ENCODE assay signal across 9 mouse cellular contexts in the genomic region with DNA sequence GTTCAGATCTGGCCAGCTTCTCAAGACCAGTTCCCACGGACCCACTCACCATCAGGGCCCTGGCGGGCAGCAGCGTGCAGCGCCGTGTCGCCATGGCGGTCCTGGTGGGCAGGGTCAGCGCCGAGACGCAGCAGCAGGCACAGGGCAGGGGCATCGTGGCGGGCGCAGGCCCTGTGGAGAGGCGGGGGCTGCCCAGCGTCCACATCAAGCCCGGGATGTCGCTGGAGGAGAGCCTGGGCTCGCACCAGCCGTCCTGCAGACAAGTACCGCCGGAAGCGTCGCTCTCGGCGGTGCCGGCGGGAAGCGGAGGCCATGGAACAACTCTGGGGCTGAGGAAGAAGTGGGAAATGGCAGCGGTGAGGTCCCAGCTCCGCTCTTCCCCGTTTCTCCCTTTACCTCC. TPM values are rescaled to one million over a fixed set of nuclear protein-coding genes. Genes with fewer than 3 reads are reported as not detected.
DNase-seq lines count a peak whose midpoint lies in the region; ATAC-seq lines count a peak whose summit lies in the region.
"Had no signal": no experiment of that assay in that cellular context is flagged by ENCODE, and none has a peak within 500 bp of the region (broad histone marks: within the 10 kb centered on the region; RNA-seq: fewer than 3 reads in every experiment).

No protein-coding gene starts in this region.

- no peaks in the 10 kb centered on the region for H3K9me3 ChIP-seq in forebrain, embryonic 12.5 days
- no peaks in the 10 kb centered on the region for H3K9me3 ChIP-seq in intestine, embryonic 16.5 days (ENCODE audit: control insufficient read depth, low read length)
- no peaks in the 10 kb centered on the region for H3K9me3 ChIP-seq in lung, embryonic 16.5 days (ENCODE audit: control insufficient read depth, low read length)

- DNase-seq in cerebellum, adult 11-12 months, result peak; percentile 68
- peak; percentile 73 for DNase-seq in adrenal gland, adult 2 months
- DNase-seq in spleen, postnatal 4 days (ENCODE audit: low spot score in 2 of 2), result peak; percentile 54 to 78
- no peak for DNase-seq in right cerebral cortex, adult 2 months (ENCODE audit: low spot score in 2 of 2)

- peak overlapping the region; percentile 55 for H3K4me3 ChIP-seq in forebrain, embryonic 12.5 days (replicated peaks)
- H3K4me3 ChIP-seq in intestine, embryonic 16.5 days (ENCODE audit: low read length), result peak overlapping the region; percentile 75
- H3K4me3 ChIP-seq in lung, embryonic 16.5 days (ENCODE audit: low read length), result peak overlapping the region; percentile 62

- ATAC-seq in cerebellum, adult (ENCODE audit: insufficient number of reproducible peaks, low FRiP score, low TSS enrichment), result no peak
- ATAC-seq in forebrain, embryonic 12.5 days (ENCODE audit: low FRiP score), result no peak
- peak; percentile 13 for ATAC-seq in intestine, embryonic 16.5 days
- peak; percentile 30 for ATAC-seq in lung, embryonic 16.5 days (ENCODE audit: low read depth)

- WGBS in forebrain, embryonic 12.5 days, result 10% methylated on average over 31 of the region's 31 CpGs
- 4% methylated on average over 31 of the region's 31 CpGs for WGBS in intestine, embryonic 16.5 days
- under 1% methylated on average over 31 of the region's 31 CpGs for WGBS in lung, embryonic 16.5 days

- H3K27me3 ChIP-seq in forebrain, embryonic 12.5 days, result no peaks in the 10 kb centered on the region
- H3K27me3 ChIP-seq in intestine, embryonic 16.5 days (replicated peaks; ENCODE audit: control insufficient read depth, insufficient read depth, low read length), result no peaks in the 10 kb centered on the region
- H3K27me3 ChIP-seq in lung, embryonic 16.5 days (ENCODE audit: control insufficient read depth, insufficient read depth, low read depth, low read length), result no peaks in the 10 kb centered on the region

- H3K27ac ChIP-seq in forebrain, embryonic 12.5 days, result peak overlapping the region; percentile 96
- peak overlapping the region; percentile 99 for H3K27ac ChIP-seq in intestine, embryonic 16.5 days (ENCODE audit: low read length)
- H3K27ac ChIP-seq in lung, embryonic 16.5 days (ENCODE audit: low read length), result peak overlapping the region; percentile 99

- H3K9ac ChIP-seq in forebrain, embryonic 12.5 days, result peak overlapping the region; percentile 81
- peak overlapping the region; percentile 95 for H3K9ac ChIP-seq in intestine, embryonic 16.5 days (ENCODE audit: low read depth, low read length)
- peak overlapping the region; percentile 96 for H3K9ac ChIP-seq in lung, embryonic 16.5 days (ENCODE audit: low read length)

- peaks cover 28% of the 10 kb centered on the region for H3K4me1 ChIP-seq in forebrain, embryonic 12.5 days
- peaks cover 29% of the 10 kb centered on the region for H3K4me1 ChIP-seq in intestine, embryonic 16.5 days (ENCODE audit: control insufficient read depth, insufficient read depth, low read length)
- peaks cover 28% of the 10 kb centered on the region for H3K4me1 ChIP-seq in lung, embryonic 16.5 days (replicated peaks; ENCODE audit: control insufficient read depth, insufficient read depth, low read length)

- peak overlapping the region; percentile 88 for H3K4me2 ChIP-seq in forebrain, embryonic 12.5 days
- H3K4me2 ChIP-seq in intestine, embryonic 16.5 days (ENCODE audit: low read depth, low read length), result peak overlapping the region; percentile 86
- peak overlapping the region; percentile 66 for H3K4me2 ChIP-seq in lung, embryonic 16.5 days (ENCODE audit: low read depth, low read length)

- peaks cover 24% of the 10 kb centered on the region for H3K36me3 ChIP-seq in forebrain, embryonic 12.5 days (replicated peaks)
- no peaks in the 10 kb centered on the region for H3K36me3 ChIP-seq in intestine, embryonic 16.5 days (ENCODE audit: control insufficient read depth, insufficient read depth, low read length)
- H3K36me3 ChIP-seq in lung, embryonic 16.5 days (ENCODE audit: control insufficient read depth, insufficient read depth, low read length), result peaks cover 10% of the 10 kb centered on the region; the same call in 1 of the 2 replicates

RNA-seq across cellular contexts. Expression of gene Nfkbil1, which starts 0.7 kb away (rescaled TPM):
- total RNA-seq in adrenal gland, adult 2 months (2021), result 10 to 100 TPM; 14.1 to 19.4 TPM
- polyA plus RNA-seq in adrenal gland, adult 2 months (2012; rRNA removed), result 52.3 and 57.6 TPM in 2 replicates
- 11.0 and 12.9 TPM in 2 replicates for polyA plus RNA-seq in forebrain, embryonic 12.5 days (2016; fragmentation: Nextera tagmentation; extraction: Ambion mirVana)
- polyA plus RNA-seq in intestine, embryonic 16.5 days (2015; fragmentation: Nextera tagmentation; extraction: Ambion mirVana), result 8.9 and 9.2 TPM in 2 replicates
- 10.0 and 11.0 TPM in 2 replicates for polyA plus RNA-seq in lung, embryonic 16.5 days (2015; fragmentation: Nextera tagmentation; extraction: Ambion mirVana)

RNA-seq across cellular contexts. Expression of gene Atp6v1g2, which starts 1.4 kb away (rescaled TPM):
- total RNA-seq in adrenal gland, adult 2 months (2021), result 1 to 10 TPM; 5.6 to 5.7 TPM
- 7.2 and 8.5 TPM in 2 replicates for polyA plus RNA-seq in adrenal gland, adult 2 months (2012; rRNA removed)
- polyA plus RNA-seq in forebrain, embryonic 12.5 days (2016; fragmentation: Nextera tagmentation; extraction: Ambion mirVana), result 16.2 and 17.3 TPM in 2 replicates
- 4.7 and 4.8 TPM in 2 replicates for polyA plus RNA-seq in intestine, embryonic 16.5 days (2015; fragmentation: Nextera tagmentation; extraction: Ambion mirVana)
- polyA plus RNA-seq in lung, embryonic 16.5 days (2015; fragmentation: Nextera tagmentation; extraction: Ambion mirVana), result 4.9 and 5.9 TPM in 2 replicates

RNA-seq across cellular contexts. Expression of gene Ddx39b, which starts 6.6 kb away (rescaled TPM):
- total RNA-seq in adrenal gland, adult 2 months (2021), result 100 to 1,000 TPM; 192 to 200 TPM
- 164 and 180 TPM in 2 replicates for polyA plus RNA-seq in adrenal gland, adult 2 months (2012; rRNA removed)
- polyA plus RNA-seq in forebrain, embryonic 12.5 days (2016; fragmentation: Nextera tagmentation; extraction: Ambion mirVana), result 614 and 623 TPM in 2 replicates
- polyA plus RNA-seq in intestine, embryonic 16.5 days (2015; fragmentation: Nextera tagmentation; extraction: Ambion mirVana), result 325 and 376 TPM in 2 replicates
- 437 and 448 TPM in 2 replicates for polyA plus RNA-seq in lung, embryonic 16.5 days (2015; fragmentation: Nextera tagmentation; extraction: Ambion mirVana)

RNA-seq across cellular contexts. Expression of gene Gm16181, which starts 14.3 kb away (rescaled TPM):
- total RNA-seq in adrenal gland, adult 2 months (2021), result not detected
- 0.31 and 1.3 TPM in 2 replicates for polyA plus RNA-seq in adrenal gland, adult 2 months (2012; rRNA removed)
- 0.41 TPM in 2 replicates for polyA plus RNA-seq in forebrain, embryonic 12.5 days (2016; fragmentation: Nextera tagmentation; extraction: Ambion mirVana)
- 0.29 and 0.46 TPM in 2 replicates for polyA plus RNA-seq in intestine, embryonic 16.5 days (2015; fragmentation: Nextera tagmentation; extraction: Ambion mirVana)
- polyA plus RNA-seq in lung, embryonic 16.5 days (2015; fragmentation: Nextera tagmentation; extraction: Ambion mirVana), result 1.2 TPM in 1 of 2 replicates, not detected in the other
- polyA plus RNA-seq: large intestine, adult 2 months had no signal

RNA-seq across cellular contexts. Expression of gene H2-D1, which starts 27.6 kb away (rescaled TPM):
- total RNA-seq in adrenal gland, adult 2 months (2021), result 100 to 1,000 TPM; 172 to 281 TPM
- polyA plus RNA-seq in adrenal gland, adult 2 months (2012; rRNA removed), result 473 and 543 TPM in 2 replicates
- polyA plus RNA-seq in forebrain, embryonic 12.5 days (2016; fragmentation: Nextera tagmentation; extraction: Ambion mirVana), result 37.2 and 39.2 TPM in 2 replicates
- 238 and 255 TPM in 2 replicates for polyA plus RNA-seq in intestine, embryonic 16.5 days (2015; fragmentation: Nextera tagmentation; extraction: Ambion mirVana)
- 141 and 161 TPM in 2 replicates for polyA plus RNA-seq in lung, embryonic 16.5 days (2015; fragmentation: Nextera tagmentation; extraction: Ambion mirVana)

Comparison
In these comparisons a context has a peak if more than half of its experiments do, and no peak if none do; other contexts are left out.
1. DNase-seq: peak in cerebellum, adult 11-12 months (single experiment), adrenal gland, adult 2 months (single experiment) and spleen, postnatal 4 days (2 of 2); none in right cerebral cortex, adult 2 months (0 of 2).
2. ATAC-seq: peak in intestine, embryonic 16.5 days (single experiment) and lung, embryonic 16.5 days (single experiment); none in cerebellum, adult (single experiment) and forebrain, embryonic 12.5 days (single experiment).
3. Peak in every context shown above with its lines, with median percentiles within 50 percentile points of each other: H3K27ac ChIP-seq, H3K4me2 ChIP-seq, H3K4me3 ChIP-seq and H3K9ac ChIP-seq.